Mouse (Mus musculus) cerebellum, postnatal 14 days (tissue): ENCODE measurements around the gene Olfr1264.
A peak's percentile ranks its signal among the peaks of the same experiment; 100 is the strongest.

Source experiments
- DNase-seq, 2 experiments: peaks; one replicate each; pipeline ENCODE4 v3.0.0; 2021; ENCODE audit warnings: mixed read lengths in 2 of 2

Gene Olfr1264

DNA sequence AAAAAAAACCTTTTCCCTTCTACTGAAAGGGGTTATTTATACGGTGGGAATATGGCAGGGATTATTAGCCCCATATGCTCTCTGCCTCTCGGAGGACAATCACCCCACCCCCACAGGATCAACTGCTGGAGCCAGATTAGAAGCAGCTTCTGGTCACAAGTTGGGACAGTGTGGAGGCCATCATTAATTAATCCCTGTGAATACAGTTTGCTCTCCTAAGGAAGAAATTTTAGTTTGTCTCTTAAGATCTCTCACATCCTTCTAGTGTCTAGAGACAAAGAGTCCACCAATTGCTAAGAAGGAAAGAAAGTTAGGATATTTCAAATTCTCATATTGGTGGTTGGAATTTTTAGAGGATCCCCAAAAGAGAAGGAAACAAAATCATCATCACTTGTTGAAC is at the start of gene Olfr1264:
Olfr1264 (minus strand) TSS at position 101 of the 400 bp plus-strand sequence.
- DNase-seq, result no peak

DNA sequence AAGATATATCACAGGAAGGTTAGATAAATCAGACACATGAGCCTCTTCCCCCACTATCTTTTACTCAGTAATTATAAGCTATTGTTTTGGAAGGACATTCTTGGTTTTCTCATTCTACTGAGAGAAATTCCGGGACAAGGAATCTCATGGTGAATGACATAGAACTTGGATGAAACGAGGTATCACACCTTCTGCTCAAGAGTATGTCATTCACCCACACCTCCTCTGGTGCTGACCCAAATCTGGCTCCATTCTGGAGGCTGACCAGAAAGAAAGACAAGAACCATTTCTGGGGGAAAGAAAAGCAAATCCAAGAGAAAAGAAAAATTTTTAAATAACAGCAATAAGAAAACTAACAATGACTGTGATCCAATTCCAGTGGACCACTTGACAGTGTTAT is 44.7 kb upstream of the Olfr1264 start:
- DNase-seq, result no peak

DNA sequence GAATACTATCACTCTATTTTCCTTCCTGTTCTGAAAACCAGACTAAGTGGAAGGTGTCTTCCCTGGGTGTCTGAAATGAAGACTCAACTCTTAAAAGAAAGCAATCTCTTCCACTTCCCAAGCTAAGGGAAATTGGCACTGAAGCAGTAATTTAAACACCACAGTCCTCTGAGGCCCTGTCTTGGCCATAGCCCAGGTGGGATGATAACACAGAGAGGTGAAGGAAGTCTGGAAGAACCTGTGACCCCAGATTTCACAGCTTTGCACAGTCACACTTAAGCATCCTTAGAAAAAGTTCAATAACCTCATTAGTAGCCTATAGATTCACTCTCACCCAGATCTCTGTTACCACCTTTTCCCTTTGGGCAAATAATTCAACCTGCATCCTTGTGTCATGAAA is 38.1 kb upstream of the Olfr1264 start, which contains the start of gene Olfr140:
Olfr140 (minus strand) TSS at position 101 of the 400 bp plus-strand sequence.
- DNase-seq, result no peak

DNA sequence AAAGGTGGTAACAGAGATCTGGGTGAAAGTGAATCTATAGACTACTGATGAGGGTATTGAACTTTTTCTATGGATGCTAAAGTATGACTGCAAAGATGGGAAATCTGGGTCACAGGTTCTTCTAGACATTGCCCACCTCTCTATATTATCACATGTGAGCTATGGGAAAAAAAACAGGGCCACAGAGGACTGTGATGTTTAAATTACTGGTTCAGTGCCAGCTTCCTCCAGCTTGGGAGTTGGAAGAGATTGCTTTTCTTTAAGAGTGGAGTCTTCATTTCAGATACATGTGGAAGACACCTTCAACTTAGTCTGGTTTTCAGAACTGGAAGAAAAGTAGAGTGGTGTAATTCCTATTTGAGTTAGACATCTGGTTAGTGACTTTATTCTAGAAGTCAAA is 9.7 kb upstream of the Olfr1264 start, which contains the start of gene Olfr1265:
Olfr1265 (plus strand) TSS at position 301 of the 400 bp plus-strand sequence.
- no peak for DNase-seq

DNA sequence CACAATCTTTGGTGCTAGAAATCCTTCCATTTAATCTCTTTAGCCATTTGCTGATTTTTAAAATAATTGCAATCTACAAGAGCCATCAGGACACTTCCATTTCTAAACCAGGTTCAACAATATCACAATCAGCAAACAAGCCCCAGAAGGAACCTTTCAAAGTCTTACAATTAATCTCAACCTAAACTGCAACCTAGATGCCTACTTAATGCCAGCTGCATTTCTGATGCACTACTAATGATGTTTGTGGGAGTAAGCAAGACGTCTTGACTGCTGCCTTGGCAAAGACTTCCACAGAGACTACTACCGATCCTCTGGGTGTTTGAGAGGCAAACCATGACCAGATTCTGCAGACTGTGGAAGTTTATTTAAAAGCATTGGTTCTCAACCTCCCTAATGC is 13.5 kb downstream of the Olfr1264 start, which contains the start of gene Olfr1263:
Olfr1263 (plus strand) TSS at position 301 of the 400 bp plus-strand sequence.
- DNase-seq, result no peak

DNA sequence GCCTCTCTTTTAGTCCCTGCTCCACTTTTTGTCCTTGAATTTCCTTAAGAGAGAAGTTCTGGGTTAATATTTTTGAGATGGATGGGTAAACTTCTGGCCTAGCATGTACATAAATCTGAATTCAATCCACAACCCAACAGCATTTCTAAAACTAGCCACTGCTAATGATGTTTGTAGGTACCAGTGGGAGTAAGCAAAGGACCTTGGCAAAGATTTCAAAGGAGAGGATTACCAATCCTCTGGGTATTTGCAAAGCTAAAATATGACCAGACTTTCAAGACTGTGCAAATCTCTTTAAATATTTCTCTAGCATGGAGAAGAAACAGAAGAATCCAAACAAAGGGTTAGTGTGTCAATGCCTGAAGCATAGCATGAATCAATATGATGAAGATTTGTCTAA is 25.5 kb downstream of the Olfr1264 start, which contains the start of gene Olfr1262:
Olfr1262 (plus strand) TSS at position 301 of the 400 bp plus-strand sequence.
- DNase-seq, result no peak

DNA sequence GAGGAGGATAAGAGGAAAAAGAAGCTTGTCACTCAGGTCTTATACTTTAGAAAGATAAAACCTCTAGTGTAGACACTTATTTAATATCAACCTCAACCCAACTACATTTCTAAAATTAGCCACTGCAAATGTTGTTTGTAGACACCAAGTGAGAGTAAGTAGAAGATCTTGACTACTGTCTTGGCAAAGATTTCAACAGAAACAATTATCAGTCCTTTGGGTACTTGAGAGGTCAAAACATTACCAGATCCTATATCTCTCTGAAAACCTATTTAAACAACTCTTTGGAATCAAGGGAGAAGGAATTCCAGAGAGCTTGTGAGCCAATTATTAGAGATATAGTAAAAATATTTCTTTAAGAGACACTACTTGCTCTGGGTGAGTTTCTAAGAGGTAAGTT is 34.5 kb downstream of the Olfr1264 start, which contains the start of gene Olfr1261:
Olfr1261 (plus strand) TSS at position 301 of the 400 bp plus-strand sequence.
- DNase-seq, result no peak

DNA sequence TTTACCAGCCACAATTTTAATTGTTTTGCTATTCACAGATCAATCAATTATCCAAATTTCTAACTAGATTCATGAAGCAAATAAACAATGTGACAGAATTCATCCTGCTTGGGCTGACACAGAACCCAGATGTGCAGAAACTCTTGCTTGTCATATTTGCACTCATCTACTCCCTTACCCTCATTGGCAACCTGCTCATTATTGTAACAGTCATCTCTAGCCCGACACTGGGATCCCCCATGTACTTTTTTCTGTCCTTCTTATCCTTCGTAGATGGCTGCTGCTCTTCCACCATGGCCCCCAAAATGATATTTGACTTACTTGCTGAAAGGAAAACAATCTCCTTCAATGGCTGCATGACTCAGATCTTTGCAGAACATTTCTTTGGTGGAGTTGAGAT is 47.7 kb downstream of the Olfr1264 start:
- DNase-seq, result no peak

DNA sequence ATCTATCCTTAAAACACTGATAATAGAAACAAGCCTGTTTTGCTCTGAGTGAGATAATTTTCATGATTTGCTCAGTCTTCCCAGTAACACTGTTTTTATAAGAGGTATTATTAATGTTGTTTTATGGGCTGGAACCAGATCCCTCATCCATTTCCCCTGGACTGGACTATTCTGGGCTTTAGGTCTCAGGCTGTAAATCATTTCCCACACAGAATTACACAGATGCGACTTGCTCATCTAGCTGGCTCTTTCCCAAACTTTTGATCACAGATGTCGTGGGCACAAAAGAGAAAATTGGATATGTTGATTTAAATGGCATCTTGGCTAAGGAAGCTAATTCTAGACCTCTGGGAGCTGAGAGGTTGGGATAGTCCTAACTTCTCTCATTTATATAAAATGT is 51.2 kb downstream of the Olfr1264 start, which contains the start of gene Olfr1260:
Olfr1260 (plus strand) TSS at position 157 of the 400 bp plus-strand sequence.
- peak in 1 of 2 experiments; percentile 0 for DNase-seq
